Mouse (Mus musculus): ENCODE results near the gene Olfr1442. TPM values are rescaled to one million over a fixed set of nuclear protein-coding genes. Genes with fewer than 3 reads are reported as not detected.
"Not testable (repeated sequence)": the region's sequence is repeated elsewhere in the genome, so short reads cannot be mapped to it uniquely, and the experiment has no call there.

The Olfr1442 gene
- not detected in 2 replicates for total RNA-seq (2021)
- long read RNA-seq = 0 reads

GRCm38 (mm10) chr19:12670139-12670538 is at the start of gene Olfr1442:
TSS of gene Olfr1442 (plus strand) at chr19:12670439.
- DNase-seq = no peak

DNA sequence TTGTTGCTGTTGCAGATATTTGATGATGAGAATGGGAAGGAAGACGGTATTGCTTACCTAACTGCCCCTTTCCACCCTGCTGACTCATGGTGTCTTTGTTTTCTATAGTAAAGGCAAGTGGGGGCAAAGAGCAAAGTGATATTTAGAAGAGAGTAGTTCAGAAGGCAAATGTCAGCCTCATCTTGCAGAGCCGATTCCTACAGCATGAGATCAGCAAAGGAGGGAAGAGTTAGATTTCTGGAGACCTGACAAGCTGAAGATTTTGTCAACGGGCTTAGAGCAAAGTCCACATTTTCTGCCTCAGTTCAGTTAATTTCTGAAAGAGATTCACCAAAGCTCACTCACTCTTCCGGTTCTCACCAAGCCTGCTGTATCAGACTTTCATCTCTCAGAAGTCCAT is 37.1 kb upstream of the Olfr1442 start, which contains the start of gene Glyat:
Glyat (plus strand) TSS at position 133 of the 400 bp plus-strand sequence.
- DNase-seq = no peak

- DNase-seq = no peak
These were observed 36.0 kb upstream of the Olfr1442 start for GRCm38 (mm10) chr19:12634259-12634658.

DNA sequence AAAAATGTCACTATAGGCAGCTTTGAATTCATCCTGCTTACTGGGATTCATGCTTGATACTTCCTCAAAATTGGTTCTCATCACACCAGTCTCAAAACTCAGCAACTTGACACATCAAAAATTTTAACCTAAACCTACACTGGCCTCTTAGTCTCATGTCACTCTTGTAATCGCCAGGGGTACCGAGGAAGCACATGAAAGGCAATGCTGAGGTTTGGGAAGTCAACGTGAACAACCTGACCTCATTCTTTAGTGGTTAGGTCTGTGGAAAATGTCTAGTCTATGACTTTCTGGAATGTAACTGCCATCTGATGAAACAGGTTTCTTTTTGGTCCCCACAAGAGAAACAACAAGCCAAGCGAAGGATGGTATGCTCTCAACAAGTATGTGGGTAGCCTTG is 35.3 kb upstream of the Olfr1442 start:
- no peak for DNase-seq

DNA sequence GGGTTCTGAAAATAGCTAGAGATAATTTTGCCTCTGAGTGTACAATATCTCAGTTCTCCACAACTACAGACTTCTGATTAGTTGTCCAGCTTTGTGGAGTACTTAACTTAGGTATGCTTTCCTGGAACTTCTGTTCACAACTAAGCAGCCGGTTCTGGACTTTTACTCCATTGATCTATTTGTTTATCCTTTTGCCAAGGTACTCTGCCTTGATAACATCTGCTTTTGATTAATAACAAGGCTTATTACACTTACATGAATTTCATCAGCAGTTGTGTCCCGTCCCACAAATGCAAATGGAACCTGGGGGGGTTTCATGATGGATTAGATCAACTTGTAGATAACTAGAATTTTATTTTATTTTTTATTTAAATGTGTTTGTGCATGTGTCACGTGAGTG is 33.4 kb upstream of the Olfr1442 start:
- DNase-seq = no peak

DNA sequence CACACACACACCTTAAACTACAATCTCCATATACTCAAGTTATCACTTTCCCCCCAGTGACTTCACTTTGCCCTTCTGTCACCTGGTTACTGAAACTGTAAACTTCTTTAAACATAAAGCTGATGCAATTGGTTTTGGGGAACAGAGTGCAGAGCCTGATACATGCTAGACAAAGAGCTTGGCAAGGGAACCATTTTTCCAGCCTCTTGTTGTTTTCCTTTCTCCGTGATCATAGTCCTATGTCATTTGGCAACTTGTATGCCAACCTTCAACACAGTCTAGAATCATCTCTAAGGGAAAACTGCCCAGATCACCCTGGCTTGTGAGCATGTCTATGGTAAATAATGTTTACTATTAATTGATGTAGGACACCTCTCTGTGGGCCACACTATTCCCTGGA is 32.2 kb upstream of the Olfr1442 start:
- DNase-seq = no peak

DNA sequence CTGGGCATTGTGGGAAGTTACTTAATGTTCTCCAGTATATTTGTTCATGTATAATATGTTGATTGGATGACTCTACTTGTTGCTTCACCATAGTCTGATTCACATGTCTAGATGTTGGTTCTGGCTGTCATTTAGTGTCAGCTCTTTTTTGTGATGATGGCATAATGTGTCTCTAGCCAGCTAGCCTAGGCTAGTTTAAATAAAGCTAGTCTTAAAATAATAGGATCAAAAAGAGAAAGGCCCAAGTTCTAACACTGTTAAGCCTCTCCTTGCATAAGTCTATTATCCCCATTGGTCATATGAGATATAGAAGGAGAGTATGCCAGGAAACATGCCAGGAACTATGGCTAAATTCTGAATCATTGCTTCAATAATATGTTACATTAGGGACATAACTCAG is 20.7 kb upstream of the Olfr1442 start:
- no peak for DNase-seq

GRCm38 (mm10) chr19:12666156-12666555 is 4.1 kb upstream of the Olfr1442 start:
- no peak for DNase-seq

DNA sequence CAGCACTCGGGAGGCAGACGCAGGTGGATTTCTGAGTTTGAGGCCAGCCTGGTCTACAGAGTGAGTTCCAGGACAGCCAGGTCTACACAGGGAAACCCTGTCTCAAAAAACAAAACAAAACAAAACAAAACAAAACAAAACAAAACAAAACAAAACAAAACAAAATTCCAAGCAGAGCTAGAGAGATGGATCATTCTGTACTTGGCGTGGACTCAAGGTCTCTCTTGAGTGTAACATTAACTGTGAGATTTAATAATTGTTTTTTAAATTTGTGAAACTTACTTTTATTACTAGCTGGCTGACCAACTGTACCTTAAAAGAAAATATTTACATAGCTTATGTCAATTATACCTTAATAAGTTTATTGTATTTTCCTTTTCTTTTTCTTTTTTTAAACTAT is 1.6 kb upstream of the Olfr1442 start:
- not testable (repeated sequence) for DNase-seq

- DNase-seq = no peak
These were observed 812 bp downstream of the Olfr1442 start for GRCm38 (mm10) chr19:12671051-12671450.

DNA sequence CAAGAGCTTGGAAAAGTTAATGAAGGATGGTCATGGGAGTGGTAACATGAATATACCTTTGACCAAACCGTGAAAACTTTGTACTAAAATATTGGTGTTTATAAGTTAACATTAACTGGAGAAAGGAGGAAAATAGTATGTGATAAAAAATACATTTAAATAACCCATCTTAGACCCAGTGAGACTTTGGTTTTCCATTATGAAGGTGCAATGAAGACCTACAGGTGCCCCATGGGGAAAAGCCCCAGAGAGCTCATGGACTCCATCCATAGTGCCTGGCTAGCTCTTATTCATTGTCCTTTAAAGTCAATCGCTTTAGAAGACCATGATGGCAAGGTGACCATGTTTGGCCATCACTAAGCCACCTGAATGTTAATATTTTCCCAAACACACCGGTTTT is 7.6 kb downstream of the Olfr1442 start, which contains the start of gene Olfr1443:
Olfr1443 (plus strand) TSS at position 301 of the 400 bp plus-strand sequence.
- DNase-seq = no peak

- DNase-seq = no peak
These were observed 14.4 kb downstream of the Olfr1442 start for GRCm38 (mm10) chr19:12684638-12685037.

DNA sequence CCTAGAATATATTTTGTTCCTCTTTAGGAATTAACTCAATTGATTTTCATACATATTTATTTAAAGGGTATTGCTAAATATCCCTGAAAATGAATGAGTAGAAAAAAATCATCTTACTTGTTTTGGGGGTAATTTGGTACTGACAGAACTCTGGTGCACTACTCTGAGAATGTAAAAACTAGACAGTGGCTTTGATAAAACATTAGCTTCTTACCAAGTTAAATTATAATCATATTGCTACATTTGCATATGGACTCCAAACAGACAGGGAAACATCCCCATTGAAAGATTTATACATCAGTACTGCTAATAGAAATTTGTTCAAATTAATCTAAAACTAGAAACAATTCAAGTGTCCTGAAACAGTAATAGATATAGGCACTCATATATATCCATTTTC is 15.0 kb downstream of the Olfr1442 start:
- DNase-seq = no peak

DNA sequence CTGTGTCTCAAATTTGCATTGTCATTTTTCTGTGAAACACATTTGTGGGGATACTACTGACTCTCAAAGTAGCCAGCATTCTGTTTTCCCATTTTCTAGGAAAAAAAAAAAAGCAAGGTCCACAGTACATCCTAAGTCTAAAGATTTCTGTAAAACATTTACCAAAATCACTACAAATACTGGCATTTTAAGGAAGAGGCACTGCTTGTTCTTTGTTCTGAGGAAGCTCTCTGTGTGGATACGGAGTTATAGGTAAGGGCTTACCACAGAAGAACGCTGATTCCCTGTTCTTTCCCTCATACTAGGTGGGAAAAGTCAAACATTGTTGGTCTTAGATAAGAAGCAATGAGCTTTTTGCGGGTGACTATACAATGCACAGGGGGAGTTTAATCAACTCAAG is 25.4 kb downstream of the Olfr1442 start, which contains the start of gene Keg1:
Keg1 (plus strand) TSS at position 197 of the 400 bp plus-strand sequence.
- DNase-seq = no peak

- no peak for DNase-seq
These were observed 26.0 kb downstream of the Olfr1442 start for GRCm38 (mm10) chr19:12696221-12696620.

GRCm38 (mm10) chr19:12708458-12708857 is 38.2 kb downstream of the Olfr1442 start:
- DNase-seq = no peak

GRCm38 (mm10) chr19:12708986-12709385 is 38.7 kb downstream of the Olfr1442 start:
- no peak for DNase-seq

- no peak for DNase-seq
These were observed 49.0 kb downstream of the Olfr1442 start for GRCm38 (mm10) chr19:12719189-12719588.

- DNase-seq = no peak
These were observed 50.2 kb downstream of the Olfr1442 start for GRCm38 (mm10) chr19:12720463-12720862.

DNA sequence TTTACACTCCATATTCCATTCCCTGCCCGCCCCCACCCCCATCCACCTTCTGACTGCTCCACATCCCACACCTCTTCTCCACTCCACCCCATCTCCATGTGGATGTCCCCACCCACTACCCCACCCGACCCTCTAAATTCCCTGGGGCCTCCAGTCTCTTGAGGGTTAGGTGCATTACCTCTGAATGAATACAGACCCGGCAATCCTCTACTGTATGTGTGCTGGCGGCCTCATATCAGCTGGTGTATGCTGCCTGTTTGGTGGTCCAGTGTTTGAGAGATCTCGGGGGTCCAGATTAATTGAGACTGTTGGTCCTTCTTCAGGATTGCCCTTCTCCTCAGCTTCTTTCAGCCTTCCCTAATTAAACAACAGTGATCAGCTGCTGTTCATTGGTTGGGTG is 50.7 kb downstream of the Olfr1442 start:
- not testable (repeated sequence) for DNase-seq

GRCm38 (mm10) chr19:12721596-12721995 is 51.4 kb downstream of the Olfr1442 start:
- DNase-seq = not testable (repeated sequence)

DNA sequence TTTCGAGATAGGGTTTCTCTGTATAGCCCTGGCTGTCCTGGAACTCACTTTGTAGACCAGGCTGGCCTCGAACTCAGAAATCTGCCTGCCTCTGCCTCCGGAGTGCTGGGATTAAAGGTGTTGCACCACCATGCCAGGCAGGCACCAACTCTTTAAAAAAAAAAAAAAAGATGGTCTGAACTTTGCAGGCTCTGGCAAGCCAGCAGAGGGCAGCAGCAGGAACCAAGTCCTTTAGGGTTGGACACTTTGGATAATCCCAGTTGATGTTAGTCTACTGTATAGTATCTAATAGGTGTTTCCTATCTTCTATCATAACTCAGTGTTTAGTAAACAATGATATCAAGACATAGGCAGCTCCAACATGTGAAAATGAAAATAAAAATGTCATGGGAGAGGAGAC is 52.1 kb downstream of the Olfr1442 start:
- peak; percentile 66 for DNase-seq

GRCm38 (mm10) chr19:12725851-12726250 is 55.6 kb downstream of the Olfr1442 start:
- no peak for DNase-seq
